Mouse (Mus musculus) ES-CJ7 (cell line): ENCODE data around the gene 4930544D05Rik.
"Not testable (repeated sequence)": the region's sequence is repeated elsewhere in the genome, so short reads cannot be mapped to it uniquely, and the experiment has no call there.

ENCODE experiments used
- DNase-seq: peaks from one replicate; pipeline ENCODE4 v3.0.0; 2011; ENCODE audit warnings: low read depth, low spot score

The 4930544D05Rik gene

GRCm38 (mm10) chr11:70615516-70616093 is at the start of gene 4930544D05Rik:
Gene 4930544D05Rik (plus strand): TSS chr11:70615848.
- DNase-seq: no peak

GRCm38 (mm10) chr11:70566586-70566985 is 49.1 kb upstream of the 4930544D05Rik start:
- no peak for DNase-seq

DNA sequence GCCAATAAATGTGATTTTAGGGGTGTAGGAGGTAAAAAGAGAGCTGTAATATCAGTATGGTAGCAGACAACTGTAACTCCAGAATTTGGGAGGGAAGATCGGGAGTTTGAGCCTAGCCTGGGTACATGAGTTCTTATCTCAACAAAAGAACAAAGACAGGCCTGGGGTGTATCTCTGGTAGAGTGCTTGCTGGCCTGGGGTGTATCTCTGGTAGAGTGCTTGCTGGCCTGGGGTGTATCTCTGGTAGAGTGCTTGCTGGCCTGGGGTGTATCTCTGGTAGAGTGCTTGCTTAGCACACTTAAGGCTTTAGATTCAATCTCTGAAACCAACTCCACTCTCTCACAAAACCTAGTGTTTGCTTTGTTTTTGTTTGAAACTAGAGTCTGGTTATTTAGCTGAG is 45.0 kb upstream of the 4930544D05Rik start:
- DNase-seq: not testable (repeated sequence)

- DNase-seq: no peak
These were observed 44.0 kb upstream of the 4930544D05Rik start for GRCm38 (mm10) chr11:70571641-70572040.

- DNase-seq: no peak
These were observed 43.2 kb upstream of the 4930544D05Rik start for GRCm38 (mm10) chr11:70572348-70572902.

- no peak for DNase-seq
These were observed 41.8 kb upstream of the 4930544D05Rik start for GRCm38 (mm10) chr11:70573872-70574271.

DNA sequence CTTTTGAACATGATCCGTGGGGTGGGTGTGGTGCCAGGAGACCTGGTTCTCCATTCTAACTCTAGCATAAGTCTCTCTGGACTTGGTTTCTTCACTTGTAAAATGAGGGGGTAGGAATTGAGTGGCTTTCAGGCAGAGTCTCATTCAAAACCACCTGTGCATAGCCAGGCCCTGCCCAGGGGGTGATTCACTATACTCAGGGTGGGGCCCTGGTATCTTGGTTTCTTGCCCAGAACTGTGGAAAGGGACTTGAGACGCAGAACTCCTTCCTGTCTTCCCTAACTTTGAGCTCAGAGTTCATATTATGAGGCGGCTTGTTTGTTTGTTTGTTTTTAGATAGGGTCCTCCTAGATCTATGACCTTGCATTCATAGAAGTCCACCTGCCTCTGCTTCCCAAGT is 38.4 kb upstream of the 4930544D05Rik start:
- DNase-seq: no peak

DNA sequence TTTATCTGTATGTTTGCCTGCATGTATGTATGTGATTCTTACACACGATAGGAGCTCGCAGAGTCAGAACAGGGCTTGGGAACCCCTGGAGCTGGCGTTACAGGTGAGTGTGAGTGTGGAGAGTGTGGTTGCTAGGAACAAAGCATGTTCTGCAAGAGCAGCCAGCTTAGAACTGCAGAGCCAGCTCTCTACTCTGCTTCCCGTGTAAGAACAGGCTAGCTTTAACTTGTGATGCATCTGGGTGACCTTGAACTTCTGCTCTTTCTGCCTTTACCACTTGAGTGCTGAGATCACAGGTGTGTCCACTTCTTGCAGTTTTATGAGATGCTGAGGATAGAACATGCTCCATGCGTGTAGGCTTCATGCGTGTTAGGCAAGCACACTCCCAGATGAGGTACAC is 36.7 kb upstream of the 4930544D05Rik start:
- no peak for DNase-seq

DNA sequence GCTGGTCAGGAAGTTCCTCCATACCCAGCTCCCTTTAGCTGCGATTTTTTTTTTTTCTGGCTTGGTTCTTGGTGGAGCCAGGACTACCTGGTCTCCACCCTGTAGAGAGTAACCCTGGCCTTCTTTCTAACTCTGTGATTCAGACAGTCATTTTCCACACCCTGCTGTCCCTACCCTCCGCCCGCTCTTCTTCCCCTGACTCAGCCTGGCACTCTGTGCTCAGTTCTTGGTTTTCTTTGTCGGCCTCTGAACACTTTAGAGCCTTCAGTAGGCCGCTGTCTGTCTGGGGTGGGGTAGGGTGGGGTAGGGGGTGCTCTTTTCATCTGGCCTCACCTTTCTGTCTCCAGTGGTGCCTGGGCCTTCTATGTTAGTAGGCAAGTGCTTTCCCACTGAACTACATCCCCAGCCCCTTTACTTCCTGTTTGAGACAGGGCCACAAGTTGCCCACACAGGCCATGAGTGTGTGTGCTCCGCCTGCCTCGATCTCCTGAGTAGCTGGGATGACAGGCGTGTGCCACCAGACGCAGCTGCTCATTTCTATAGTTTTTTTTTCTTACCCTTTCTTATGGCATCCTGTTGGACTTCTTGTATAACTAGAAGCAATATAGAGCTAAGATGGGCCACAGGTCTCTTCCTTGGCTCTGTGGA is 35.8 kb upstream of the 4930544D05Rik start:
- no peak for DNase-seq

DNA sequence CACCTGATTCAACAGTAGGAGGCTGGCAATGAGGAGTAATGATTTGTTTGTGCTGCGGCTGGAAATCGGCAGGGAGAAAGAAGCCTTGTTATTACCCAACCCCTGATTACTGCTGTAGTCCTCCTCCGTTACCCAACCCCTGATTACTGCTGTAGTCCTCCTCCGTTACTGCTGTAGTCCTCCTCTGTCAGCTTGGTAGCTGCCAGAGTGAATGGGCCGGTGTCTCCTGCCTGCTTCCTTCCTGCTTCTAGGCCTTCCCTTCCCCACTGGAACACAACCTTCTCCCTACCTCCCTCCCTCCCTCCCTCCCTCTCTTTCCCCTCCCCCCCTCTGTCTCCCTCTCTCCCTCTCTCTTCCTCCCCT is 35.3 kb upstream of the 4930544D05Rik start:
- no peak for DNase-seq

GRCm38 (mm10) chr11:70580921-70581320 is 34.7 kb upstream of the 4930544D05Rik start:
- no peak for DNase-seq

DNA sequence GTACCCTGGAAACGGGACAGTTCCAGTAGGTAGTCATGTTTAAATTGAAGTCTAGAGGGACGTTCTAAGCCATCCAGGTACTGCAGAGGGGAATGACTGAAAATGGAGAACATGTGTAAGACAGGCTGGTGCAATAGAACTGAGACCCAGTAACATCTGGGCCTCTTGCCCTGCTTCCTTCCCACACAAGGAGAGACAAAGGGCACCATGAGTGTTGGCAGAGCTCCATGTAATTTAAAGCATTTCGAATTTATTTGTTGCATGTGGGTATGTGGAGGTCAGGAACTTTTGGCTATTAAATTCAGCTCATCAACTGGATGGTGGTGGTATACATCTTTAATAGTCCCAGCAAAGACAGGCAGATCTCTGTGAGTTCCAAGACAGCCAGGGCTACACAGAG is 33.5 kb upstream of the 4930544D05Rik start:
- no peak for DNase-seq

GRCm38 (mm10) chr11:70583022-70583714 is 32.5 kb upstream of the 4930544D05Rik start:
- DNase-seq: no peak

DNA sequence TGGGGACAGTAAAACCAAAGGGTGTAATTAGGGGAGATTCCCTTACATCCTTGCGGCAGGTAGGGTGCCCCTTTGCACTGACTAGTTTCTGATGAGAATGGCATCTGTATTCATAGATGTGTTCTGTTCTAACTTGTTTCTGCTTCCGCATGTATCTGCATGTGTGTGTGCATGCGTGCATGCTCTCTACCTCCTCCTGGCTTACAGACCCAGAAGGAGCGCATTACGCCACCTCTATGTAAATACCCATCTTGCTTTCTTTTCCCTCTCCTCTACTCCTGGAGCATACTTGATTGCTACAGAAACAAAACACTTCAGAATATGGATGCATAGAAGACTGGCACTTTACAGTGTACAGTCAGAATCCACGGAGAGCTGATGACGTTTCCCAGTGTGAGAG is 31.9 kb upstream of the 4930544D05Rik start:
- DNase-seq: no peak

GRCm38 (mm10) chr11:70585457-70585856 is 30.2 kb upstream of the 4930544D05Rik start:
- DNase-seq: no peak

DNA sequence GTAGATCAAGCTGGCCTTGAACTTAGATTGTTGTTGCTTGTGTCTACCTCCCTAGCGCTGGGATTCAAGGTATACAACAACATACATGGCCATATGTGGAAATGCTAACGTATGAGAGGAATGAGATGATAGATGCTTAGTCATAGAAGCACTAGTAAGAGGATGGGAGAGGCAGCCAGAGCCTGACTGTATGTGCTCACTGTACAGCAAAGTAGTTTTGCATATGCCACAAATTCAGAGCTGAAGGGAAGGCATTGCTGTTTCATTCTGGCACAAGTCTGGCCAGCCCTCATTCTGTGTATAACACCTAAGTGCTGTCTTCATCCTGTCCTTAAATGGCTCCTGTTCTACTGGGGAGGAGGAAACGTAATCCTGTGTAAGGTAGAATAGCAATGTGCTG is 29.4 kb upstream of the 4930544D05Rik start:
- DNase-seq: no peak

GRCm38 (mm10) chr11:70586954-70587353 is 28.7 kb upstream of the 4930544D05Rik start:
- DNase-seq: no peak

DNA sequence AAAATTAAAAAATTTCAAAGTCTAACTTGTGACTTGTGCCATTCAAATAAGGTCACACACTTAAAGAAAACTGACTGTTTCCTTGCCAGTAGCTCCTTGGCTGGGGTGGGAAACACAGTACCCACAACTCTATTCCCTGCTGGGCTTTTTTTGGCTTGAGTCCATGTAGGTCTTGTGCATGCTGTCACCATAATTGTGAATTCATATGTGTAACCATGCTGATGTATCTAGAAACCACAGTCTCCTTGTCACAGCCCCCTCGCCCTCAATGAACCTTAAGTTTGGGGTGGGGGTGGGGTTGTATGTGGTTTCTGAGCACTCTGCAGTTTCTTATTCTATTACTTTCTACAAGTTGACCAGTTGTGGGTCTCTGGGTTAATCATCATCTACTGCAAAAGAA is 23.9 kb upstream of the 4930544D05Rik start:
- no peak for DNase-seq

- DNase-seq: no peak
These were observed 21.2 kb upstream of the 4930544D05Rik start for GRCm38 (mm10) chr11:70594253-70594989.

DNA sequence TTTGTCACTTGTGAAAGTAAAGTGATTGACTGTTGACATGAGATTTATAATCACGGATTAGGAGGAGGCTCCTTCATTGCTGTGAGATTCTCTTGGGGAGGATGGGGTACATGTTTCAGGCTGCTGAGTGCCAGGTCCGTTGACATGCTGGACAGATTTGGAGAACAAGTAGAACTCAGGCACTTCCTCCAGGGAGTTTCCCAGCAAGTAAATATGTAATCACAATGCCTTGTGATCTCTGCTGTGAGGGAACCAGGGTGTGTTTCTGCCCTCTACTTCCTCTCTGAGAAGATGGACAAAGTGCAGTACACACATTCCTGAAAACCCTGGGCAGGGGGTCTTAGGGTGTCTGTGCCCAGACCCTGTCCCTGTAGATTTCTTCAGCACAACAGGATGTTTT is 20.0 kb upstream of the 4930544D05Rik start:
- no peak for DNase-seq

DNA sequence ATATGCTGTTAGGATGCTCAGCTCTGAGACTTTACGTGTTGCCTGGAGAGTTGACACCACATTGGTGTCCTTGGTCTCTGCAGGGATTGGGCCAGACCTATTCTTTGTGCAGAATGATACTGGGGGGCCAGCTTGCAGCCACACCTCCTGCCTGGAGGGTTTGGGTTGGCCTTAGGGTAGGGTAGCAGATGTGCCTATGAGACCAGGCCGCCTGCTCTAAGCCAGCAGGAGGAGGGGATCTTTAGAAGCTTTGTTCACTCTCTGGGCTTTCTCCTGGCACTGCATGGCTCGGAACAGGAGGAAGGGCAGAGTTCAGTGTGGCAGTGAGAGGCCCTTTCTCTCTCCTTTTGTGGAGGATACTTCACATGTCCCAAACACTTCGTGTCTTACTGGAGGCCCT is 19.6 kb upstream of the 4930544D05Rik start:
- no peak for DNase-seq

DNA sequence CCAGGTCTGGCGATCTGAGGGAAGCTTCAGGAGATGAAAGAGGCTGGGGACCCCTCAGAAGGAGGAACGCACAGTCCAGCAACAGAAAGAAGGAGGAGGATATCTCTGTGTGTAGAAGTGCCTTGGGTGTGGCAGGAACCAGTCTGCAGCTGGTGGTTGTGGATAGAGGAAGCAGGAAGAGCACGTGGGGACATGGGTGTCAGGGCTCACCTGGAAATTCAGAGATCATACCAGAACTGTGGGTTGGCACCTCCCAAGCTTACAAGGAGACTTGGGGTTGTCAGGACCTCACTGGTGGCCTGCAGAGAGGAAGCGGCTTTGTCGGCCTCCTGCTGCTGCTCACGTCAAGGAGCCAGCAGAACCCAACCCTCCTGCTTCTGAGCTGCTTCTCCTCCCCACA is 18.3 kb upstream of the 4930544D05Rik start:
- DNase-seq: no peak
